Mouse (Mus musculus) kidney, embryonic 16.5 days (tissue): ENCODE data around the gene Kcnd3. TPM values are rescaled to one million over a fixed set of nuclear protein-coding genes. Genes with fewer than 3 reads are reported as not detected.

Experiments
- ATAC-seq: fragments of 200-750 bp; cut with Nextera tagmentation; 2 replicates; pipeline ENCODE4 v1.8.0; 2017; ENCODE audit warnings: moderate TSS enrichment; ENCODE audit not compliant: low FRiP score, low TSS enrichment
- H3K27ac ChIP-seq: fragments of 300-500 bp; sonication (generic); 2 replicates; pipeline ENCODE4 v1.5.1; 2014; ENCODE audit warnings: low read length
- H3K27me3 ChIP-seq: fragments of 300-500 bp; sonication (generic); 2 replicates; pipeline ENCODE4 v1.6.1; 2014; ENCODE audit warnings: low read length, control low read depth, mixed read lengths; ENCODE audit not compliant: insufficient read depth
- H3K36me3 ChIP-seq: fragments of 300-500 bp; sonication (generic); 2 replicates; pipeline ENCODE4 v1.6.1; 2014; ENCODE audit warnings: low read length, control low read depth, mixed read lengths; ENCODE audit not compliant: insufficient read depth
- H3K4me1 ChIP-seq: fragments of 300-500 bp; sonication (generic); 2 replicates; pipeline ENCODE4 v1.6.1; 2014; ENCODE audit warnings: low read length, control low read depth, mixed read lengths; ENCODE audit not compliant: insufficient read depth
- H3K4me2 ChIP-seq: fragments of 300-500 bp; sonication (generic); replicated peaks from 2 replicates; pipeline ENCODE4 v1.6.1; 2014; ENCODE audit warnings: low read depth, low read length
- H3K4me3 ChIP-seq: fragments of 300-500 bp; sonication (generic); 2 replicates; pipeline ENCODE4 v1.5.1; 2014; ENCODE audit warnings: mild to moderate bottlenecking, low read length
- H3K9ac ChIP-seq: fragments of 300-500 bp; sonication (generic); replicated peaks from 2 replicates; pipeline ENCODE4 v1.6.1; 2014; ENCODE audit warnings: low read length
- H3K9me3 ChIP-seq: fragments of 300-500 bp; sonication (generic); 2 replicates; pipeline ENCODE4 v1.6.1; 2016; ENCODE audit warnings: low read length, control low read depth
- WGBS: fragments of 180-500 bp; shearing (Covaris S2); extraction: QIAGEN DNeasy Blood & Tissue Kit; methylation state at CpG from one replicate; pipeline ENCODE4 v1.1.7; 2014; 5-methylcytosine and 5-hydroxymethylcytosine counted together
- polyA plus RNA-seq: library from polyadenylated mRNA; unstranded; fragments of >200 nt; fragmentation: Nextera tagmentation; extraction: Ambion mirVana; gene quantifications from 2 replicates; pipeline ENCODE4 v1.2.1, GENCODE M21; 2015

Gene Kcnd3
- polyA plus RNA-seq, 1 experiment from 2014 or later = 2.7 TPM

DNA sequence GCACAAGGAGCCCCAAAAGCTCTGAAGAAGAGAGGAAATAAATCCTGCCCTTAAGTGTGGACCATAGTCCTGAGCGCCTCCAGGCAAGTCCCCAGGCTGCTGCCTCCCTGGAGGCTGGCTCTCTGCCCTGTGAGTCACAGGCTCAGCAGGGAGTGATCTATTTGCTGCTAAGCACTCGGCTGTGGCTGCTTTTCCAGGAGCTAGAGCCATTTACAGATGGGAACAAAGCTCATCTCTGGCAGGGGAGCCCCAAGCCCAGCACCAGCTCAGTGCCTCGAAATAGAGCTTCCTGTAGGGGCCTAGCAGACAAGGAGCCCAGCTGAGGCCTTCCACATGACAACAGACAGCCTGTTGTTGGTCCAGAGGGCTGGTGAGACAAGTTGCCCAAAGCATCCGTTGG lies 37.5 kb downstream of the Kcnd3 start:
- WGBS = 36% methylated on average over 4 of the region's 4 CpGs
- no peak for ATAC-seq
- H3K36me3 ChIP-seq = no peaks in the 10 kb centered on the region
- H3K4me2 ChIP-seq = no peak overlapping the region
- H3K4me1 ChIP-seq = no peaks in the 10 kb centered on the region
- no peak overlapping the region for H3K9ac ChIP-seq
- no peaks in the 10 kb centered on the region for H3K9me3 ChIP-seq
- no peak overlapping the region for H3K27ac ChIP-seq
- H3K4me3 ChIP-seq = no peak overlapping the region
- no peaks in the 10 kb centered on the region for H3K27me3 ChIP-seq

DNA sequence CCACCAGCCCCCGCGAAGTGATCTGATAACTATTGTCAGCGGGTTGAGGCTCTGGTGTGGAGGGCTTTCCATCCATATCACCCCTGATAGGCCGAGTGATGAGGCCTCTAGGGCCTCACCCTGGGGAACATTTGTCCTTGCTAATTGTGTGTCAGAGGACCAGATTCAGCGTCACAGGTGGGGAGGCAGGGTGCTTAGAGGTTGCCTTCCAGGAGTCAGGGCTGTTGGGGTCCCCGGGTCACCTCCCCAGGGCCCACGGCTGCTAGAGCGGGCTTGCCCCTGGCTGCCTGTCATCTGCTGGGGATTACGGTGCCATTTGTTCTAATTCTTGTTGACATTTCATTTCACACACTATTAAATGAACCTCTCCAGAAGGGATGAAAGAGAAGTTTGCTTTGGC lies 42.8 kb downstream of the Kcnd3 start:
- WGBS = 34% methylated on average over 9 of the region's 9 CpGs

DNA sequence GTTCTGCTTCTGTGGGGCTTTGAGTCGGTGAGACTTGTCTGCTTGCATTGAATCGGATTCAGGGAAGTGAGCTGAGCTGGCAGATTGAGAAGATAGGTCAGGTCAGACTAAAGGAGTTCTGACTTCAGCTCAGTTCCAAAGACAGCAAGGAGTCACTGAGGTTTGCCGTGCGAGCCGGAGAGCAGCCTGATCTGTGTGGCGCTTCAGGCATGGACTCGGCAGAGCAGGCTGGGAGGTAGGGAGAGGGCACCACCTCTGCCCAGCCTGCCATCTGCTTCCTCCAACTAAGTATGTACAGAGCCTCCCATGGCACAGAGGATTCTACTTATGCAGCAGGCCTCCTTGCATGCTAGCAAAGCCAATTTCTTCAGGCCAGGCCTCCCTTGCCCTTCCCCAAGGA lies 44.1 kb downstream of the Kcnd3 start:
- Histone ChIP-seq H3K36me3 (no peaks in the 10 kb centered on the region), H3K4me1 (0 out of 2 replicates have a peak, but pooled peaks cover 10% of the 10 kb centered on the region), H3K27ac (no peak overlapping the region), H3K9ac (no peak overlapping the region), H3K27me3 (no peaks in the 10 kb centered on the region), H3K9me3 (no peaks in the 10 kb centered on the region), H3K4me2 (no peak overlapping the region), H3K4me3 (no peak overlapping the region)
- ATAC-seq = no peak
- WGBS = 63% methylated on average over 7 of the region's 7 CpGs

More for the DNA sequence above, 42.8 kb downstream of the Kcnd3 start:
- no peak overlapping the region for H3K9ac ChIP-seq
- H3K4me3 ChIP-seq = no peak overlapping the region
- H3K4me1 ChIP-seq = 0 out of 2 replicates have a peak, but pooled peaks cover 10% of the 10 kb centered on the region
- no peak overlapping the region for H3K27ac ChIP-seq
- ATAC-seq = no peak
- H3K36me3 ChIP-seq = no peaks in the 10 kb centered on the region
- H3K9me3 ChIP-seq = no peaks in the 10 kb centered on the region
- H3K27me3 ChIP-seq = no peaks in the 10 kb centered on the region
- no peak overlapping the region for H3K4me2 ChIP-seq

DNA sequence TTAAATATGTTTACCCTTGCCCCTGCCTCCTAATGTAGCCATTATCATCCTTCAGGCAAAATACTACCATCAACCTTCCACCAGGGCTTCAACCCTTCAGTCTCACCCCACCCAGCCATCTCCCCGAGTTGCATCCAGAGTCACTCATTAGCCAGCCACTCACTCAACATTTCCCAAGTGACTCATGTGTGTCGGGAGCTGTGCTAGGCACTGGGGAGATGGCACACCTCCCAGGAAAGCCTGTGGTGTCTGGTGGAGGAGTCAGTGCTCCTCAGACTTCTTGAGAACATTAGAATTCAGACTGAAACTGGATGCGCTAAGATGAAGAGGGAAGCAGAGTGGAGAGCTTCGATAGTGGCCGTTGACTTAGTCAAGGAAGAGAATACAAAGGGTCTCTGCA lies 44.8 kb downstream of the Kcnd3 start:
- ATAC-seq = no peak
- Histone ChIP-seq H3K36me3 (no peaks in the 10 kb centered on the region), H3K27me3 (no peaks in the 10 kb centered on the region), H3K4me2 (no peak overlapping the region), H3K4me3 (no peak overlapping the region), H3K4me1 (0 out of 2 replicates have a peak, but pooled peaks cover 10% of the 10 kb centered on the region), H3K9ac (no peak overlapping the region), H3K9me3 (no peaks in the 10 kb centered on the region), H3K27ac (no peak overlapping the region)
- 78% methylated on average over 5 of the region's 5 CpGs for WGBS

DNA sequence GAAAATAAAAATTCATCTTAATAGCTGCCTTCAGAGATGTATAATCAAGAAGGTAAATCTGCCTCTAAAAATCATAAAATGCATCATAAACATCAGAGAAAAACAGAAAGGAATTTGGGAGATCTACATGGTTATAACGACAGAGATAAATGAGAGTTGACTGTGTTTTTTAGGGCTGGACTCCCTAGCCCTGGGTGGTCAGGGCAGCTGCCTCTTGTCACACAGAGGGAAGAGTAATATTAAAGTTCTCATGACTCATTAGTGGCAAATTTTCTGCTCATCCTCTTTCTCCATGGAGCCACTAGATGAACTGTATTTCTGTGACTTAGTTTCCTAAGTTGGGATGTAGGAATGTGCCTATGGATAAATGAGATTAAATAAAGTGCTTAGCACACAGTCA lies 48.9 kb downstream of the Kcnd3 start:
- ATAC-seq = 0 out of 2 replicates have a peak, but pooled peaks have one; percentile 52
- no peak overlapping the region for H3K9ac ChIP-seq
- no peak overlapping the region for H3K4me2 ChIP-seq
- H3K36me3 ChIP-seq = no peaks in the 10 kb centered on the region
- no peak overlapping the region for H3K4me3 ChIP-seq
- H3K4me1 ChIP-seq = 0 out of 2 replicates have a peak, but pooled peaks cover 8% of the 10 kb centered on the region
- no peak overlapping the region for H3K27ac ChIP-seq
- no peaks in the 10 kb centered on the region for H3K9me3 ChIP-seq
- H3K27me3 ChIP-seq = no peaks in the 10 kb centered on the region
- 62% methylated on average over 1 of the region's 1 CpGs for WGBS

DNA sequence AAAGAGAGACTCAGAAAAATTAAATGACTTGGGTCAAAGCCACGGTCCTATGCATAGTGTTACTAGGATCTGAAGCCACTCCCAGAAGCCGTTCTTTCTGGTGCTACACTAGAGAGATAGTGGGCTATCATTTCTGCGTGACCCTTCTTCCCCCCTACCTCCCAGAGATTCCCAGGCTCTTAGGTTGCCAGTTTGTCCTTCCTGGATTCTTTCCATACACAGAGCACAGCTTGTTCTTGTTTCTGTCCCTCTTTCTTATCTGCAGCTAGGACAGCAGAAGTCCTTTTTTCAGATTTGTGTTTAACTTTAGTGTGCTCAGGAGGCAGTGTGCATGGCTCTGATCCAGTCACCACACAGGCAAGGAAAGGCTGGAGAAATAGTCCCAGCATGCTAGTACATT lies 52.1 kb downstream of the Kcnd3 start:
- no peak for ATAC-seq
- Histone ChIP-seq H3K27ac (no peak overlapping the region), H3K9ac (no peak overlapping the region), H3K9me3 (no peaks in the 10 kb centered on the region), H3K27me3 (no peaks in the 10 kb centered on the region), H3K4me3 (no peak overlapping the region), H3K36me3 (no peaks in the 10 kb centered on the region), H3K4me1 (0 out of 2 replicates have a peak, but pooled peaks cover 5% of the 10 kb centered on the region), H3K4me2 (no peak overlapping the region)
- WGBS = 84% methylated on average over 3 of the region's 3 CpGs

DNA sequence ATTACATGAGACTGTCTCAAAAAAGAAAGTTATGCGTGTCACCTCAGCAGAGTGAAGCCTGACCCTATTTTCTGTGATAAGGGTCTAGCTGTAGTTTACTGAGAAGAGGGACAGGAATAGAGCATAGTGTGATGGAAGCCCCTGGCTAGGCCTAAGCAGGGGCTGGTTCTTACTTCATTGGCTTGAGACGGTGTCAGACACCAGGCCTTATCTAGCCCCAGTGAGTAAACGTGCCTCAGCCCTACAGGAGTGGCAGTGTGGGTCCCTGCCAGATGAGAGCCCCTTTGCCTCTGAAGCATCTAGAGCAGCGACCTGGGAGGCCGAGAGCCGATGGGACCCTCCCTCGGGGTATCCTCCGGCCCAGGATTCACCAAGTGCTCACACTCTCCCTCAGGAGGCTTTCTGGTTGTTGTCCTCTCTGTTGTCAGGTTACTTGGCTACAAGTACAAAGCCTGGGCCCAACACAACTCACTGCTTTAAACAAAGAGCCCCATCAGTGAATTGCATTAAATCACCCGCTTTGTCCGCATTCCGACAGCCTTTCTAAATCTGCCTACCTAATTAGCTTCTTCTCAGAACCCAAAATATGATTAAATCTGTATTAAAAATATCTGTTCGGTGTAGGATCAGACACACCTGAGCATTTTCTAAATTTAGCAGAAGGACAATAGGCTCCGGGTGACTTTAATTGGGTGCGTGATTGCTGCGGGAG lies 53.2 kb downstream of the Kcnd3 start:
- Histone ChIP-seq H3K9ac (no peak overlapping the region), H3K36me3 (no peaks in the 10 kb centered on the region), H3K9me3 (no peaks in the 10 kb centered on the region), H3K4me1 (0 out of 2 replicates have a peak, but pooled peaks cover 5% of the 10 kb centered on the region), H3K4me2 (no peak overlapping the region), H3K4me3 (no peak overlapping the region), H3K27me3 (no peaks in the 10 kb centered on the region), H3K27ac (no peak overlapping the region)
- no peak for ATAC-seq
- WGBS = 75% methylated on average over 15 of the region's 15 CpGs

DNA sequence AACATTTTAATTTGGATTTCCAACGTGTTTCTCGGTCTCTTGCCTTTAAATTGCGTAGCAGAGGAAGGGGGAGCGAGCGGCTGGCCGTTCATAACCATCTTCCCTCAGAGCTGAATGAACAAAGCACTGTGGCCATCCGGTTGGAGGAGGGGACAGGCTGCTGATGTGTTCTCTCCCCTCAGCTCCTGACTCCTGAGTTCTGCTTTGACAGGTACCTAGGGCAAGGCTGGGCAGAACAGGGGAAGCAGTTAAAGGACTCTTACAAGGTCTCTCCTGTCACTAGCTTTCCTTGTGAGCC lies 53.7 kb downstream of the Kcnd3 start:
- WGBS = 67% methylated on average over 7 of the region's 7 CpGs
- no peak overlapping the region for H3K4me3 ChIP-seq

DNA sequence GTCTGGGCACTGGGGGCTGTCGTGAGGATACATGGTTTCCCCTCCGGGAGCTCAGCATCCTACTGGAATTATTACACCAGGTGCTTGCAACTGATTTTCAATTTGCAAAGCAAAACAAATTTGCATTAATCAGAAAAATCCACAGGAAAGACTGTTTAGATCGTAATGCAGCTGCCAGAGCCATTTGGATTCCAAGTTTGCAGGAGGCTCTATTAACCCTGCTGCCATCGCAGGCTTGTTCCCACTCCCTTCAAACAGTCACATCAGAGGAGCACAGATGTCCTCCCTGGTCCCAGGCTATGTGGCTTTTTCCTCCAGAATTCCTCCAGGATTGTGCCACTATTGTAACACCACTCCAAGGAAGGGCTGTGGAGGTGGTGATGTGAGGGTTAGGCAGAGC lies 54.5 kb downstream of the Kcnd3 start:
- H3K4me2 ChIP-seq = no peak overlapping the region
- 83% methylated on average over 4 of the region's 4 CpGs for WGBS
- no peaks in the 10 kb centered on the region for H3K27me3 ChIP-seq
- 0 out of 2 replicates have a peak, but pooled peaks cover 5% of the 10 kb centered on the region for H3K4me1 ChIP-seq
- no peaks in the 10 kb centered on the region for H3K36me3 ChIP-seq
- no peak overlapping the region for H3K4me3 ChIP-seq
- no peak overlapping the region for H3K27ac ChIP-seq
- H3K9ac ChIP-seq = no peak overlapping the region
- H3K9me3 ChIP-seq = no peaks in the 10 kb centered on the region
- no peak for ATAC-seq

More for the DNA sequence above, 53.7 kb downstream of the Kcnd3 start:
- Histone ChIP-seq H3K9ac (no peak overlapping the region), H3K4me1 (0 out of 2 replicates have a peak, but pooled peaks cover 5% of the 10 kb centered on the region), H3K27ac (no peak overlapping the region), H3K4me2 (no peak overlapping the region), H3K36me3 (no peaks in the 10 kb centered on the region), H3K27me3 (no peaks in the 10 kb centered on the region), H3K9me3 (no peaks in the 10 kb centered on the region)
- no peak for ATAC-seq

DNA sequence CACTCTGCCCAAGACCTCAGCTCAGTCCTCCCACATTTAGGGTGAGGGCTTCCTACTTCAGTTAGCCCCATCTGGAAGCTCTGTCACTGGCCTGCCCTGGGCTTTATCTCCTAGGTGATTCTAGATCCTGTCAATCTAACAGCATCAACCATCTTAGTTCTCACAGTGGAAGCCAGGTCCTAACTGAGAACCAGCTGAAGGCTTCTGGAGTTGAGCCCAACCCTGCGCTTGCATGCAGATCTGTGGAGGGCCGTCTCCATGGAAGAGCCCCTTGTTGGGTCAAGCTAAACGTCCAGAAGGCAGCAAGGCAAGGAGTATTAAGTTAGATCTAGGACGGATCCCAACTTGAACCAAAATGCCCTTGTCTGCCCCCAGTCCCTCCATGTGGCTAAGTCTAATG lies 57.2 kb downstream of the Kcnd3 start:
- ATAC-seq = no peak
- Histone ChIP-seq H3K4me1 (no peaks in the 10 kb centered on the region), H3K27me3 (no peaks in the 10 kb centered on the region), H3K36me3 (no peaks in the 10 kb centered on the region), H3K9me3 (no peaks in the 10 kb centered on the region), H3K9ac (no peak overlapping the region), H3K27ac (no peak overlapping the region), H3K4me2 (no peak overlapping the region), H3K4me3 (no peak overlapping the region)
- WGBS = 70% methylated on average over 4 of the region's 4 CpGs
